Mouse (Mus musculus): ENCODE results near the gene Klhdc4.

The Klhdc4 gene

GRCm38 (mm10) chr8:121758470-121758869, 70.9 kb downstream of the Klhdc4 start:
- DNase-seq (ENCODE audit: low read depth, low spot score), result peak; percentile 65

GRCm38 (mm10) chr8:121751407-121751806, 78.0 kb downstream of the Klhdc4 start:
- no peak for DNase-seq (ENCODE audit: low read depth, low spot score)

GRCm38 (mm10) chr8:121750512-121750911, 78.9 kb downstream of the Klhdc4 start:
- DNase-seq (ENCODE audit: low read depth, low spot score), result no peak

GRCm38 (mm10) chr8:121749501-121749900, 79.9 kb downstream of the Klhdc4 start:
- no peak for DNase-seq (ENCODE audit: low read depth, low spot score)
